ENCODE assay signal across 16 mouse cellular contexts in genomic region chr13:25666022-25666421, GRCm38 (mm10).
DNase-seq lines count a peak whose midpoint lies in the region; ATAC-seq and TF ChIP-seq lines count a peak whose summit lies in the region.
"Had no signal": no experiment of that assay in that cellular context is flagged by ENCODE, and none has a peak within 500 bp of the region (broad histone marks: within the 10 kb centered on the region; RNA-seq: fewer than 3 reads in every experiment).

No protein-coding gene starts in this region.

- no peaks in the 10 kb centered on the region for H3K36me3 ChIP-seq in forebrain, embryonic 16.5 days (ENCODE audit: control insufficient read depth, insufficient read depth)
- no peaks in the 10 kb centered on the region for H3K36me3 ChIP-seq in forebrain, postnatal 0 days (ENCODE audit: insufficient read depth)
- H3K36me3 ChIP-seq: embryonic facial prominence, embryonic 10.5 days; G1E; heart, embryonic 12.5 days; hindbrain, embryonic 10.5 days; intestine, embryonic 15.5 days had no signal

- no peak for DNase-seq in forebrain, postnatal 0 days
- peak; percentile 63 for DNase-seq in brain, embryonic 14.5 days (ENCODE audit: low read depth)
- peak; percentile 18 to 41 for DNase-seq in layer of hippocampus, adult 8-10 months (ENCODE audit: low spot score in 2 of 2)
- DNase-seq in thymus, postnatal 14 days = no peak
- no peak for DNase-seq in left cerebral cortex, postnatal 10 days (ENCODE audit: extremely low spot score in 1 of 2, low spot score in 2 of 2)
- DNase-seq: adrenal gland, postnatal 10 days; cerebellum, adult 18-20 months; cerebellum, postnatal 10 days; gastrocnemius, postnatal 14 days had no signal

- intact Hi-C loops in left cerebral cortex, postnatal 10 days (cut with DNase I) = no loop called here

- no peak overlapping the region for H3K4me2 ChIP-seq in forebrain, embryonic 16.5 days (ENCODE audit: low read length)
- no peak overlapping the region for H3K4me2 ChIP-seq in forebrain, postnatal 0 days (ENCODE audit: low read depth)
- H3K4me2 ChIP-seq: heart, embryonic 12.5 days; hindbrain, embryonic 14.5 days; intestine, embryonic 15.5 days had no signal

- TF ChIP-seq POLR2A in brain, embryonic 14.5 days (IDR thresholded peaks at IDR 0.05; ENCODE audit: borderline replicate concordance, extremely low read depth, insufficient read depth, insufficient read length, poor library complexity, severe bottlenecking) = no peak

- WGBS in forebrain, embryonic 16.5 days = 65% methylated on average over 3 of the region's 3 CpGs
- 74% methylated on average over 3 of the region's 3 CpGs for WGBS in forebrain, postnatal 0 days

- H3K4me1 ChIP-seq in forebrain, embryonic 16.5 days (replicated peaks; ENCODE audit: control insufficient read depth, insufficient read depth, low read length) = peaks cover 6% of the 10 kb centered on the region
- no peaks in the 10 kb centered on the region for H3K4me1 ChIP-seq in forebrain, postnatal 0 days (ENCODE audit: insufficient read depth)
- H3K4me1 ChIP-seq: embryonic facial prominence, embryonic 10.5 days; heart, embryonic 12.5 days; hindbrain, embryonic 10.5 days; intestine, embryonic 15.5 days had no signal

- no peaks in the 10 kb centered on the region for H3K27me3 ChIP-seq in forebrain, embryonic 16.5 days (replicated peaks; ENCODE audit: control insufficient read depth, insufficient read depth, low read length)
- H3K27me3 ChIP-seq in forebrain, postnatal 0 days (ENCODE audit: insufficient read depth, low read length) = no peaks in the 10 kb centered on the region
- H3K27me3 ChIP-seq: heart, embryonic 12.5 days; intestine, embryonic 15.5 days had no signal

- TF ChIP-seq CTCF in forebrain, postnatal 0 days (IDR thresholded peaks at IDR 0.05; ENCODE audit: low read depth) = no peak
- no peak for TF ChIP-seq CTCF in brain, embryonic 14.5 days (IDR thresholded peaks at IDR 0.05; ENCODE audit: borderline replicate concordance, extremely low read depth, insufficient read depth, insufficient read length)

- no peaks in the 10 kb centered on the region for H3K9me3 ChIP-seq in forebrain, embryonic 16.5 days (ENCODE audit: control insufficient read depth, low read length)
- H3K9me3 ChIP-seq in forebrain, postnatal 0 days (ENCODE audit: low read length) = no peaks in the 10 kb centered on the region
- H3K9me3 ChIP-seq: embryonic facial prominence, embryonic 10.5 days; G1E; heart, embryonic 12.5 days; hindbrain, embryonic 10.5 days; intestine, embryonic 15.5 days had no signal

- peak overlapping the region; percentile 71 for H3K27ac ChIP-seq in forebrain, embryonic 16.5 days (ENCODE audit: low read length)
- H3K27ac ChIP-seq in forebrain, postnatal 0 days (ENCODE audit: low read depth, low read length) = no peak overlapping the region
- H3K27ac ChIP-seq: embryonic facial prominence, embryonic 10.5 days; hindbrain, embryonic 10.5 days; hindbrain, embryonic 14.5 days; intestine, embryonic 15.5 days had no signal

- H3K4me3 ChIP-seq in forebrain, embryonic 16.5 days (replicated peaks; ENCODE audit: low read length) = no peak overlapping the region
- H3K4me3 ChIP-seq in forebrain, postnatal 0 days (ENCODE audit: low read depth, low read length) = no peak overlapping the region
- H3K4me3 ChIP-seq: embryonic facial prominence, embryonic 10.5 days; heart, embryonic 12.5 days; hindbrain, embryonic 10.5 days; intestine, embryonic 15.5 days had no signal

- no peak overlapping the region for H3K9ac ChIP-seq in forebrain, embryonic 16.5 days (replicated peaks; ENCODE audit: low read depth, low read length)
- H3K9ac ChIP-seq in forebrain, postnatal 0 days = no peak overlapping the region
- H3K9ac ChIP-seq: heart, embryonic 12.5 days; hindbrain, embryonic 14.5 days; intestine, embryonic 15.5 days had no signal

- ATAC-seq in forebrain, embryonic 16.5 days = peak; percentile 67
- ATAC-seq in forebrain, postnatal 0 days = no peak
- ATAC-seq: intestine, embryonic 15.5 days had no signal

Comparison
In these comparisons a context has a peak if more than half of its experiments do, and no peak if none do; other contexts are left out.
1. DNase-seq: peak in brain, embryonic 14.5 days (single experiment) and layer of hippocampus, adult 8-10 months (2 of 2); none in forebrain, postnatal 0 days (single experiment), thymus, postnatal 14 days (single experiment) and left cerebral cortex, postnatal 10 days (0 of 2).